8 mouse cellular contexts compared by ENCODE assay signal in the genomic region with DNA sequence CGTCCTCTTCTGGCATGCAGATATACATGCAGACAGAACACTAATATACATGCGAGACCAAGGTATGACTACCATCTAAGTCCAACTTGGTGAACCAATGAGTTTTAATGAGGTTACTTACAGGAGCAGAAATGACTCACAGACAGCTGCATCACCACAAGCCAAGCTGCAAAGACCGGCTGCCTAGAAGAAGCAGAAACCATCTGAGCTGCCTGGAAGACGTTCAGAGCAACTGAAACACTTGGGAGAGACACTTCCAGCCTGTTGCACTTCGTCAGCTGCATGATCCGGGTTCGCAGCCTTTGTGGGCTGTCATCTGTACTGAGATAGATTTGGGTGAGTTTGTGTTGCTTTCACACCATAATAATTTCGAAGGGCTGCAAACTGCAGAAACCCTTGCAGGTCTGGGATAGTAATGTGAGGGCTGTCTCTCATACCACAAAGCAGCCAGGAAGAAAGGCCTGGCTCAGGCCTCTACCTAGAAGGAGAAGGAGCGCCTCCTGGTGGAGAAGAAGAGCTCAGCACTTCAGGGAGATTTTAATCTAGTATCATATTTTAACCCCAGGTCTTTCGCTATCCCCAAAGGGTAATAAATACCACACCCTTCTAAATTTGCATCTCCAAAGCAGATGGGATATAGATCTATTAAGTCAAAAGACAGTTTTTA. TPM values are rescaled to one million over a fixed set of nuclear protein-coding genes. Genes with fewer than 3 reads are reported as not detected.
DNase-seq lines count a peak whose midpoint lies in the region; ATAC-seq and TF ChIP-seq lines count a peak whose summit lies in the region.

No protein-coding gene starts in this region.

- H3K4me1 ChIP-seq in forebrain, embryonic 11.5 days (replicated peaks; ENCODE audit: control insufficient read depth, insufficient read depth, low read length) = no peaks in the 10 kb centered on the region
- H3K4me1 ChIP-seq in forebrain, embryonic 15.5 days = peaks cover 12% of the 10 kb centered on the region
- H3K4me1 ChIP-seq in testis, adult 2 months (ENCODE audit: control insufficient read depth, insufficient read depth, low read length) = peaks cover 6% of the 10 kb centered on the region
- no peaks in the 10 kb centered on the region for H3K4me1 ChIP-seq in lung, postnatal 0 days (ENCODE audit: insufficient read depth, low read depth, low read length)
- H3K4me1 ChIP-seq in small intestine, adult 2 months (ENCODE audit: control insufficient read depth, insufficient read depth, insufficient read length, low read length) = peaks cover 5% of the 10 kb centered on the region; the same call in 1 of the 2 replicates

- no peaks in the 10 kb centered on the region for H3K9me3 ChIP-seq in forebrain, embryonic 11.5 days (ENCODE audit: control insufficient read depth, low read length)
- H3K9me3 ChIP-seq in forebrain, embryonic 15.5 days = no peaks in the 10 kb centered on the region
- no peaks in the 10 kb centered on the region for H3K9me3 ChIP-seq in lung, postnatal 0 days (ENCODE audit: low read length)

- no peaks in the 10 kb centered on the region for H3K27me3 ChIP-seq in forebrain, embryonic 11.5 days (ENCODE audit: control insufficient read depth, insufficient read depth, low read length)
- no peaks in the 10 kb centered on the region for H3K27me3 ChIP-seq in forebrain, embryonic 15.5 days
- no peaks in the 10 kb centered on the region for H3K27me3 ChIP-seq in testis, adult 2 months (ENCODE audit: control insufficient read depth, insufficient read depth, low read length)
- no peaks in the 10 kb centered on the region for H3K27me3 ChIP-seq in lung, postnatal 0 days (replicated peaks; ENCODE audit: insufficient read depth, low read length)
- H3K27me3 ChIP-seq in small intestine, adult 2 months (ENCODE audit: control insufficient read depth, insufficient read depth, low read length) = no peaks in the 10 kb centered on the region

- no peaks in the 10 kb centered on the region for H3K36me3 ChIP-seq in forebrain, embryonic 11.5 days (ENCODE audit: control insufficient read depth, insufficient read depth, low read length)
- no peaks in the 10 kb centered on the region for H3K36me3 ChIP-seq in forebrain, embryonic 15.5 days
- no peaks in the 10 kb centered on the region for H3K36me3 ChIP-seq in testis, adult 2 months (ENCODE audit: control insufficient read depth, insufficient read depth, low read length)
- H3K36me3 ChIP-seq in lung, postnatal 0 days (ENCODE audit: insufficient read depth, low read length) = no peaks in the 10 kb centered on the region
- no peaks in the 10 kb centered on the region for H3K36me3 ChIP-seq in small intestine, adult 2 months (ENCODE audit: control insufficient read depth, insufficient read depth, low read length)

- no peak overlapping the region for H3K4me3 ChIP-seq in forebrain, embryonic 11.5 days (ENCODE audit: low read depth, low read length)
- H3K4me3 ChIP-seq in forebrain, embryonic 15.5 days = no peak overlapping the region
- no peak overlapping the region for H3K4me3 ChIP-seq in testis, adult 2 months (ENCODE audit: control insufficient read depth, low read depth, low read length)
- no peak overlapping the region for H3K4me3 ChIP-seq in lung, postnatal 0 days (ENCODE audit: low read depth, low read length)
- no peak overlapping the region for H3K4me3 ChIP-seq in small intestine, adult 2 months (ENCODE audit: low read depth, low read length)

- ATAC-seq in forebrain, embryonic 11.5 days (replicated peaks; ENCODE audit: low FRiP score) = no peak
- ATAC-seq in forebrain, embryonic 15.5 days (replicated peaks) = no peak
- peak; percentile 32 to 59; a peak in 2 of 4 replicates for ATAC-seq in hematopoietic stem cell, adult 5-6 weeks (replicated peaks in 1 of 2; ENCODE audit: insufficient read depth in 1 of 2, low FRiP score in 2 of 2, low TSS enrichment in 1 of 2, low read depth in 1 of 2, poor library complexity in 2 of 2, severe bottlenecking in 2 of 2)
- no peak for ATAC-seq in lung, postnatal 0 days

- peak; percentile 72 for DNase-seq in forebrain, embryonic 11.5 days (ENCODE audit: low spot score)
- DNase-seq in testis, postnatal 14 days (ENCODE audit: low spot score) = no peak
- peak; percentile 82 for DNase-seq in embryo, embryonic 10 days (ENCODE audit: low spot score)
- DNase-seq in lung, postnatal 0 days (ENCODE audit: low spot score) = peak; percentile 88

- WGBS in forebrain, embryonic 11.5 days = 54% methylated on average over 10 of the region's 10 CpGs
- 50% methylated on average over 10 of the region's 10 CpGs for WGBS in forebrain, embryonic 15.5 days
- 44% methylated on average over 10 of the region's 10 CpGs for WGBS in lung, postnatal 0 days
- 51% methylated on average over 10 of the region's 10 CpGs for WGBS in small intestine, adult 2 months

- TF ChIP-seq POLR2A in testis, adult 2 months (IDR thresholded peaks at IDR 0.05; ENCODE audit: control insufficient read depth, low read depth, low read length) = no peak
- no peak for TF ChIP-seq POLR2A in small intestine, adult 2 months (IDR thresholded peaks at IDR 0.05; ENCODE audit: low read depth, low read length)

- no peak overlapping the region for H3K4me2 ChIP-seq in forebrain, embryonic 11.5 days (ENCODE audit: low read depth, low read length, severe bottlenecking)
- H3K4me2 ChIP-seq in forebrain, embryonic 15.5 days (replicated peaks) = no peak overlapping the region
- no peak overlapping the region for H3K4me2 ChIP-seq in lung, postnatal 0 days (replicated peaks; ENCODE audit: low read depth, low read length)

- no peak overlapping the region for H3K27ac ChIP-seq in forebrain, embryonic 11.5 days (ENCODE audit: low read depth, low read length)
- H3K27ac ChIP-seq in forebrain, embryonic 15.5 days (replicated peaks) = no peak overlapping the region
- no peak overlapping the region for H3K27ac ChIP-seq in testis, adult 2 months (ENCODE audit: control insufficient read depth, insufficient read depth, low read depth, low read length)
- no peak overlapping the region for H3K27ac ChIP-seq in lung, postnatal 0 days (ENCODE audit: low read length)
- H3K27ac ChIP-seq in small intestine, adult 2 months (ENCODE audit: insufficient read depth, low read depth, low read length) = no peak overlapping the region

- no peak for TF ChIP-seq EP300 in lung, postnatal 0 days (IDR thresholded peaks at IDR 0.05)

- no peak overlapping the region for H3K9ac ChIP-seq in forebrain, embryonic 11.5 days (ENCODE audit: low read length)
- H3K9ac ChIP-seq in forebrain, embryonic 15.5 days (replicated peaks) = no peak overlapping the region
- no peak overlapping the region for H3K9ac ChIP-seq in lung, postnatal 0 days (replicated peaks; ENCODE audit: low read depth)

- peak; percentile 47; the same call in 1 of the 2 replicates for TF ChIP-seq CTCF in testis, adult 2 months (IDR thresholded peaks at IDR 0.05; ENCODE audit: control insufficient read depth, insufficient read depth, insufficient replicate concordance, low read depth, low read length)
- peak; percentile 88 for TF ChIP-seq CTCF in lung, postnatal 0 days (IDR thresholded peaks at IDR 0.05)
- peak; percentile 85; the same call in 1 of the 2 replicates for TF ChIP-seq CTCF in small intestine, adult 2 months (IDR thresholded peaks at IDR 0.05; ENCODE audit: extremely low read depth, insufficient read length, insufficient replicate concordance, low read depth, low read length)

RNA-seq across cellular contexts. Expression of a gene that starts 4.6 kb away (rescaled TPM):
- polyA plus RNA-seq in forebrain, embryonic 11.5 days (2014; fragmentation: Nextera tagmentation; extraction: Ambion mirVana) = 24.9 and 29.4 TPM in 2 replicates
- polyA plus RNA-seq in forebrain, embryonic 15.5 days (2015; fragmentation: Nextera tagmentation; extraction: Ambion mirVana) = 43.6 and 48.5 TPM in 2 replicates
- 22.8 and 26.5 TPM in 2 replicates for polyA plus RNA-seq in testis, adult 2 months (2012; rRNA removed)
- 34.0 and 36.1 TPM in 2 replicates for total RNA-seq in hematopoietic stem cell, adult 5-6 weeks (2017)
- 40.1 and 43.4 TPM in 2 replicates for polyA plus RNA-seq in lung, postnatal 0 days (2015; fragmentation: Nextera tagmentation; extraction: Ambion mirVana)
- 11.6 and 32.3 TPM in 2 replicates for polyA plus RNA-seq in small intestine, adult 2 months (2012; rRNA removed)

RNA-seq across cellular contexts. Expression of a gene that starts 5.4 kb away (rescaled TPM):
- 313 and 317 TPM in 2 replicates for polyA plus RNA-seq in forebrain, embryonic 11.5 days (2014; fragmentation: Nextera tagmentation; extraction: Ambion mirVana)
- polyA plus RNA-seq in forebrain, embryonic 15.5 days (2015; fragmentation: Nextera tagmentation; extraction: Ambion mirVana) = 322 and 326 TPM in 2 replicates
- 144 and 152 TPM in 2 replicates for polyA plus RNA-seq in testis, adult 2 months (2012; rRNA removed)
- 196 and 200 TPM in 2 replicates for total RNA-seq in hematopoietic stem cell, adult 5-6 weeks (2017)
- polyA plus RNA-seq in lung, postnatal 0 days (2015; fragmentation: Nextera tagmentation; extraction: Ambion mirVana) = 219 and 239 TPM in 2 replicates
- 17.0 and 28.7 TPM in 2 replicates for polyA plus RNA-seq in small intestine, adult 2 months (2012; rRNA removed)

RNA-seq across cellular contexts. Expression of a gene that starts 16.6 kb away (rescaled TPM):
- 29.0 and 31.4 TPM in 2 replicates for polyA plus RNA-seq in forebrain, embryonic 11.5 days (2014; fragmentation: Nextera tagmentation; extraction: Ambion mirVana)
- polyA plus RNA-seq in forebrain, embryonic 15.5 days (2015; fragmentation: Nextera tagmentation; extraction: Ambion mirVana) = 9.2 and 11.7 TPM in 2 replicates
- 15.1 and 17.4 TPM in 2 replicates for polyA plus RNA-seq in testis, adult 2 months (2012; rRNA removed)
- total RNA-seq in hematopoietic stem cell, adult 5-6 weeks (2017) = 25.3 and 26.8 TPM in 2 replicates
- 2.1 and 2.2 TPM in 2 replicates for polyA plus RNA-seq in lung, postnatal 0 days (2015; fragmentation: Nextera tagmentation; extraction: Ambion mirVana)
- polyA plus RNA-seq in small intestine, adult 2 months (2012; rRNA removed) = 2.1 and 2.7 TPM in 2 replicates

RNA-seq across cellular contexts. Expression of a gene that starts 29.8 kb away (rescaled TPM):
- 29.0 and 30.3 TPM in 2 replicates for polyA plus RNA-seq in forebrain, embryonic 11.5 days (2014; fragmentation: Nextera tagmentation; extraction: Ambion mirVana)
- 125 and 135 TPM in 2 replicates for polyA plus RNA-seq in forebrain, embryonic 15.5 days (2015; fragmentation: Nextera tagmentation; extraction: Ambion mirVana)
- polyA plus RNA-seq in testis, adult 2 months (2012; rRNA removed) = 5.9 and 11.0 TPM in 2 replicates
- total RNA-seq in hematopoietic stem cell, adult 5-6 weeks (2017) = 53.3 and 58.1 TPM in 2 replicates
- polyA plus RNA-seq in lung, postnatal 0 days (2015; fragmentation: Nextera tagmentation; extraction: Ambion mirVana) = 29.4 and 33.4 TPM in 2 replicates
- 0.91 and 2.0 TPM in 2 replicates for polyA plus RNA-seq in small intestine, adult 2 months (2012; rRNA removed)

Comparison
In these comparisons a context has a peak if more than half of its experiments do, and no peak if none do; other contexts are left out.
1. ATAC-seq: peak in hematopoietic stem cell, adult 5-6 weeks (2 of 2); none in forebrain, embryonic 11.5 days (single experiment), forebrain, embryonic 15.5 days (single experiment) and lung, postnatal 0 days (single experiment).
2. Peak in every context shown above with its lines, with median percentiles within 50 percentile points of each other: CTCF ChIP-seq.